Mouse (Mus musculus) stomach, postnatal 0 days (tissue): ENCODE measurements around the gene Anxa4.

Experiments used
- CTCF ChIP-seq: IDR thresholded peaks from 2 replicates; pipeline ENCODE4 v1.5.1; 2016; ENCODE audit warnings: antibody characterized with exemption, low read depth, mild to moderate bottlenecking, moderate library complexity
- EP300 ChIP-seq: optimal IDR thresholded peaks from 2 replicates; pipeline ENCODE3; 2016; ENCODE audit warnings: antibody characterized with exemption

DNA sequence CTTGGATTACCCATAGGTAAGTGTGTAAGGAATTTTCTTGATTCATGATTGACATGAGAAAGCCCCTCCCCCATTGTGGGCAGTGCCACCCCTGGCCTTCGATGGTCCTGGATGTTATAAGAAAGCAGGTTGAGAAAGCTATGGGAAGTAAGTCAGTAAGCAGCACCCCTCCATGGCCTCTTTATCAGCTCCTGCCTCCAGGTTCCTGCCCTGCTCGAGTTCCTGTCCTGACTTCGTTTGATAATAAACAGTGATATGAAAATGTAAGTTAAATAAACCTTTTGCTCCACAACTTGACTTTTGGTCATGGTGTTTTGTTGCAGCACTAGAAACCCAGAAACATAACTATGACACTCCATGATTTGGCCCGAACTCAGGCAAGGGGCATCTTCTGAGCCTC lies 43.6 kb downstream of the Anxa4 start:
- TF ChIP-seq CTCF (no peak), EP300 (no peak)
